Mouse (Mus musculus): ENCODE data around the gene Atp6v0a2. TPM values are rescaled to one million over a fixed set of nuclear protein-coding genes. Genes with fewer than 3 reads are reported as not detected.
"Not testable (repeated sequence)": the region's sequence is repeated elsewhere in the genome, so short reads cannot be mapped to it uniquely, and the experiment has no call there.

Atp6v0a2 gene
- polyA plus RNA-seq, 1 experiment from 2014 or later: 12.6 TPM

GRCm38 (mm10) chr5:124632461-124632860 lies 4.1 kb downstream of the Atp6v0a2 start:
- no peak overlapping the region for H3K4me3 ChIP-seq (ENCODE audit: low read depth, low read length)
- H3K4me1 ChIP-seq (ENCODE audit: control insufficient read depth, low read depth, low read length): peaks cover 18% of the 10 kb centered on the region
- H3K27ac ChIP-seq (ENCODE audit: low read length): no peak overlapping the region
- no peaks in the 10 kb centered on the region for H3K27me3 ChIP-seq (ENCODE audit: control insufficient read depth, insufficient read depth, low read depth, low read length)
- H3K9me3 ChIP-seq (replicated peaks; ENCODE audit: control insufficient read depth, low read length): no peaks in the 10 kb centered on the region
- no peak overlapping the region for H3K4me2 ChIP-seq (ENCODE audit: low read depth, low read length)
- WGBS (ENCODE audit: insufficient replicate concordance): 61% methylated on average over 5 of the region's 5 CpGs
- no peak overlapping the region for H3K9ac ChIP-seq (ENCODE audit: low read depth, low read length)
- H3K36me3 ChIP-seq (ENCODE audit: control insufficient read depth, insufficient read depth): peaks cover 2% of the 10 kb centered on the region; the same call in 1 of the 2 replicates
- no peak for ATAC-seq (ENCODE audit: low read depth)

GRCm38 (mm10) chr5:124633425-124633824 lies 5.0 kb downstream of the Atp6v0a2 start:
- ATAC-seq (ENCODE audit: low read depth): no peak
- 26% methylated on average over 2 of the region's 2 CpGs for WGBS (ENCODE audit: insufficient replicate concordance)
- H3K36me3 ChIP-seq (ENCODE audit: control insufficient read depth, insufficient read depth): peaks cover 8% of the 10 kb centered on the region

DNA sequence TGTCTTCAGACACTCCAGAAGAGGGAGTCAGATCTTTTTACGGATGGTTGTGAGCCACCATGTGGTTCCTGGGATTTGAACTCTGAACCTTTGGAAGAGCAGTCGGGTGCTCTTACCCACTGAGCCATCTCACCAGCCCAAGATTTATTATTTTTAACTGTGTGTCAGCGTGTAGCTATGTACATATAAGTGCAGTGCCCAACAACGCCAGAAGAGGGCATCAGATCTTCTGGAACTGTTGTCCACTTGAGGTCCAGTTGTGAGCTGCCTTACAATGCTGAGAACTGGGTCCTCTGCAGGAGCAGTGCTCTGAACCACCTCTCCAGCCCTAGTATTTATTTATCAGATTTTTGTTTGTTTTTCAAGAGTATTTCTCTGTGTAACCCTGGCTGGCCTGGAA lies 6.7 kb downstream of the Atp6v0a2 start:
- not testable (repeated sequence) for H3K4me1 ChIP-seq (ENCODE audit: control insufficient read depth, low read depth, low read length); H3K27me3 ChIP-seq (ENCODE audit: control insufficient read depth, insufficient read depth, low read depth, low read length); H3K4me2 ChIP-seq (ENCODE audit: low read depth, low read length); H3K4me3 ChIP-seq (ENCODE audit: low read depth, low read length); H3K9ac ChIP-seq (ENCODE audit: low read depth, low read length); ATAC-seq (ENCODE audit: low read depth); H3K9me3 ChIP-seq (replicated peaks; ENCODE audit: control insufficient read depth, low read length); H3K27ac ChIP-seq (ENCODE audit: low read length)
- WGBS (ENCODE audit: insufficient replicate concordance): 73% methylated on average over 4 of the region's 4 CpGs
- H3K36me3 ChIP-seq (ENCODE audit: control insufficient read depth, insufficient read depth): peaks cover 16% of the 10 kb centered on the region

More at GRCm38 (mm10) chr5:124633425-124633824, 5.0 kb downstream of the Atp6v0a2 start:
- H3K9me3 ChIP-seq (replicated peaks; ENCODE audit: control insufficient read depth, low read length): no peaks in the 10 kb centered on the region
- no peaks in the 10 kb centered on the region for H3K27me3 ChIP-seq (ENCODE audit: control insufficient read depth, insufficient read depth, low read depth, low read length)
- H3K4me1 ChIP-seq (ENCODE audit: control insufficient read depth, low read depth, low read length): peaks cover 12% of the 10 kb centered on the region
- no peak overlapping the region for H3K9ac ChIP-seq (ENCODE audit: low read depth, low read length)
- no peak overlapping the region for H3K4me3 ChIP-seq (ENCODE audit: low read depth, low read length)
- H3K4me2 ChIP-seq (ENCODE audit: low read depth, low read length): no peak overlapping the region
- no peak overlapping the region for H3K27ac ChIP-seq (ENCODE audit: low read length)

DNA sequence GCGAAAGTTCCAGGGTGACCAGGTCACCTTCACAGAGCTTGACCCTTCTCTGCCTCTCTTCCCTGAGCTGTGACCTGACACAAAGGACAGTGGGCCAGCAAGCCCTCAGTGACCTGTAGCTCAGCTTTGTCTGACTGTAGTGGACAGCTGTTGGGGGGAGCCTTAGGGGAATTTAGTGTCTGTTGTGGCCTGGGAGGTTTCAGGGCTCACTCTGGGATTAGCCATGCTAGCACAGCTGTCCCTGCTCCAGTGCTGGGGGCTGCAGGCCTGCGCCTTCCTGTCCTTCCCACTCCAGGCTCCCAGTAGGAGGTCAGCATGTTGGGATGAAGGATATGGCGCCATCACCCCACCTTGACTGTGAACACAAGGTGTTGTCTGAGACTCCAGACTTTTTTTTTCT lies 7.8 kb downstream of the Atp6v0a2 start:
- Histone ChIP-seq H3K9ac (ENCODE audit: low read depth, low read length) (no peak overlapping the region), H3K9me3 (replicated peaks; ENCODE audit: control insufficient read depth, low read length) (no peaks in the 10 kb centered on the region), H3K36me3 (ENCODE audit: control insufficient read depth, insufficient read depth) (peaks cover 16% of the 10 kb centered on the region), H3K4me3 (ENCODE audit: low read depth, low read length) (no peak overlapping the region), H3K27ac (ENCODE audit: low read length) (no peak overlapping the region), H3K27me3 (ENCODE audit: control insufficient read depth, insufficient read depth, low read depth, low read length) (no peaks in the 10 kb centered on the region), H3K4me2 (ENCODE audit: low read depth, low read length) (no peak overlapping the region), H3K4me1 (ENCODE audit: control insufficient read depth, low read depth, low read length) (no peaks in the 10 kb centered on the region)
- ATAC-seq (ENCODE audit: low read depth): no peak
- 75% methylated on average over 3 of the region's 3 CpGs for WGBS (ENCODE audit: insufficient replicate concordance)

DNA sequence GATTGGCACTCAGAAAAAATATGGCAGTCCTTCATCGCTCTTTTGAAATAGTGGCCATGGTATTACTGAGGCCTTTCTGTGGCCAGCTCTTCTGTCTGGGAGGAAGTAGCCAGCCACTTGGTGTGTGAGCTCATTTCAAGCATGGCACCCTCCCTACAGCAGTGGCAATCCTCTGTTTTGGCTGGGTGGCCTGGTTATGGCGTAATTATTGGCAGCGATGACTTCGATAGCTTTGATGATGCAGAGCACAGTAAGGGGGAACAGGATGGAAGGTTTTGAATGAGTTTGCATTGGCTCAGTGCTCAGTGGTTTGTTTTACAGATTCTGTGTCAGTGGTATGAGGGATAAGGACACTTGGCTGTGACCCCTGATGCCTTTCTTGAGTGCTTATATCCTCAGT lies 8.3 kb downstream of the Atp6v0a2 start:
- WGBS (ENCODE audit: insufficient replicate concordance): 91% methylated on average over 4 of the region's 4 CpGs
- no peak overlapping the region for H3K27ac ChIP-seq (ENCODE audit: low read length)
- ATAC-seq (ENCODE audit: low read depth): no peak
- no peak overlapping the region for H3K4me2 ChIP-seq (ENCODE audit: low read depth, low read length)
- no peaks in the 10 kb centered on the region for H3K9me3 ChIP-seq (replicated peaks; ENCODE audit: control insufficient read depth, low read length)
- H3K4me1 ChIP-seq (ENCODE audit: control insufficient read depth, low read depth, low read length): no peaks in the 10 kb centered on the region
- H3K36me3 ChIP-seq (ENCODE audit: control insufficient read depth, insufficient read depth): peaks cover 16% of the 10 kb centered on the region
- H3K4me3 ChIP-seq (ENCODE audit: low read depth, low read length): no peak overlapping the region
- H3K27me3 ChIP-seq (ENCODE audit: control insufficient read depth, insufficient read depth, low read depth, low read length): no peaks in the 10 kb centered on the region
- H3K9ac ChIP-seq (ENCODE audit: low read depth, low read length): no peak overlapping the region

DNA sequence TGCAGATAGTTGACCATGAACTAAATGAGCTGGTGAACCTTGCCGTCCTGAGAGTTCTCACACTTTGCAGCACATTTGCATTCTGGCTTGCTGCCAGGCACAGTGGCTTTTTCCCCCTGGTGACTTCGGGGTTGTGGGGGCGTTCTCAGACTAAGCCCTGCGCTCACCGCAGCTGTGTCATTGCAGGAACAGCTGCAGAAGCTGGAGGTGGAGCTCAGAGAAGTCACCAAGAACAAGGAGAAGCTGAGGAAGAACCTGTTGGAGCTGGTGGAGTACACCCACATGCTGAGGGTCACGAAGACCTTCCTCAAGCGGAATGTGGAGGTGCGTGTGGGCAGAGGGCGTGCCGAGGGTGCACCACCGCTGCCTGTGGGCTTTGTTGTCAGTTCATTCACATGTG lies 8.9 kb downstream of the Atp6v0a2 start:
- no peak for ATAC-seq (ENCODE audit: low read depth)
- Histone ChIP-seq H3K27me3 (ENCODE audit: control insufficient read depth, insufficient read depth, low read depth, low read length) (no peaks in the 10 kb centered on the region), H3K4me3 (ENCODE audit: low read depth, low read length) (no peak overlapping the region), H3K27ac (ENCODE audit: low read length) (no peak overlapping the region), H3K9ac (ENCODE audit: low read depth, low read length) (no peak overlapping the region), H3K9me3 (replicated peaks; ENCODE audit: control insufficient read depth, low read length) (no peaks in the 10 kb centered on the region), H3K4me2 (ENCODE audit: low read depth, low read length) (no peak overlapping the region), H3K36me3 (ENCODE audit: control insufficient read depth, insufficient read depth) (peaks cover 19% of the 10 kb centered on the region), H3K4me1 (ENCODE audit: control insufficient read depth, low read depth, low read length) (no peaks in the 10 kb centered on the region)
- WGBS (ENCODE audit: insufficient replicate concordance): 84% methylated on average over 11 of the region's 11 CpGs

- H3K9ac ChIP-seq (ENCODE audit: low read depth, low read length): no peak overlapping the region
- H3K27ac ChIP-seq (ENCODE audit: low read length): no peak overlapping the region
- no peaks in the 10 kb centered on the region for H3K4me1 ChIP-seq (ENCODE audit: control insufficient read depth, low read depth, low read length)
- no peaks in the 10 kb centered on the region for H3K27me3 ChIP-seq (ENCODE audit: control insufficient read depth, insufficient read depth, low read depth, low read length)
- WGBS (ENCODE audit: insufficient replicate concordance): 80% methylated on average over 13 of the region's 13 CpGs
- H3K4me3 ChIP-seq (ENCODE audit: low read depth, low read length): no peak overlapping the region
- H3K36me3 ChIP-seq (ENCODE audit: control insufficient read depth, insufficient read depth): peaks cover 22% of the 10 kb centered on the region
- ATAC-seq (ENCODE audit: low read depth): no peak
- no peaks in the 10 kb centered on the region for H3K9me3 ChIP-seq (replicated peaks; ENCODE audit: control insufficient read depth, low read length)
- H3K4me2 ChIP-seq (ENCODE audit: low read depth, low read length): no peak overlapping the region
Observed at GRCm38 (mm10) chr5:124637836-124638235, 9.5 kb downstream of the Atp6v0a2 start.

DNA sequence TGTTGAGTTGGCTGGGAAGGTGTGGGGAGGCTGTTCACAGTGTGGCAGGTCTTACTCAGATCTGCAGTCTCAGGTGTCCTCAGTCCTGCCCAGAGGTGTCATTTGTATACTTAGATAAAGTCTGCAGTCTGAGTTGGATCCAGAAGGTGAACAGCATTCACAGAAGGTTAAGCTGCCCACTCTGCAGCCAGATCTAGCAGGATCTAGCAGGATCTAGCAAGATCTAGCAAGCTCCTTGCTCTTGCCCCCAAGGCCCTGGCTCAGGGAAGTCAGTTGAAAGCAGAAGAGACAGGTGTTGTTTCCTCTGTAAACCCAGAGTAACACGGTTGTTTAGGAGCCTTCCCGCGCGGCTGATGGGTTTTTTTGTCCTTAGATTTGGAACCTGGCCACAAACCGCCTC lies 85.4 kb downstream of the Atp6v0a2 start:
- no peak for ATAC-seq (ENCODE audit: low read depth)
- H3K4me3 ChIP-seq (ENCODE audit: low read depth, low read length): no peak overlapping the region
- 78% methylated on average over 5 of the region's 5 CpGs for WGBS (ENCODE audit: insufficient replicate concordance)
- H3K27me3 ChIP-seq (ENCODE audit: control insufficient read depth, insufficient read depth, low read depth, low read length): no peaks in the 10 kb centered on the region
- H3K36me3 ChIP-seq (ENCODE audit: control insufficient read depth, insufficient read depth): no peaks in the 10 kb centered on the region; the same call in 1 of the 2 replicates
- H3K27ac ChIP-seq (ENCODE audit: low read length): no peak overlapping the region
- H3K9ac ChIP-seq (ENCODE audit: low read depth, low read length): no peak overlapping the region
- H3K4me2 ChIP-seq (ENCODE audit: low read depth, low read length): no peak overlapping the region
- no peaks in the 10 kb centered on the region for H3K9me3 ChIP-seq (replicated peaks; ENCODE audit: control insufficient read depth, low read length)
- H3K4me1 ChIP-seq (ENCODE audit: control insufficient read depth, low read depth, low read length): no peaks in the 10 kb centered on the region

GRCm38 (mm10) chr5:124715135-124715534 lies 86.8 kb downstream of the Atp6v0a2 start:
- Histone ChIP-seq H3K27me3 (ENCODE audit: control insufficient read depth, insufficient read depth, low read depth, low read length) (no peaks in the 10 kb centered on the region), H3K36me3 (ENCODE audit: control insufficient read depth, insufficient read depth) (peaks cover 8% of the 10 kb centered on the region), H3K4me3 (ENCODE audit: low read depth, low read length) (no peak overlapping the region), H3K4me2 (ENCODE audit: low read depth, low read length) (no peak overlapping the region), H3K9ac (ENCODE audit: low read depth, low read length) (no peak overlapping the region), H3K27ac (ENCODE audit: low read length) (no peak overlapping the region), H3K4me1 (ENCODE audit: control insufficient read depth, low read depth, low read length) (no peaks in the 10 kb centered on the region), H3K9me3 (replicated peaks; ENCODE audit: control insufficient read depth, low read length) (no peaks in the 10 kb centered on the region)
- peak; percentile 37; the same call in 1 of the 2 replicates for ATAC-seq (ENCODE audit: low read depth)
- WGBS (ENCODE audit: insufficient replicate concordance): 81% methylated on average over 8 of the region's 8 CpGs
